Mouse (Mus musculus): Measurements from ENCODE around the gene Tkt. TPM values are rescaled to one million over a fixed set of nuclear protein-coding genes. Genes with fewer than 3 reads are reported as not detected.
A peak's percentile ranks its signal among the peaks of the same experiment; 100 is the strongest.

Gene Tkt
- total RNA-seq, 2 experiments from 2014 or later = 220 to 880 TPM

- ATAC-seq (replicated peaks; ENCODE audit: poor library complexity) = no peak
These were observed 3.8 kb downstream of the Tkt start for GRCm38 (mm10) chr14:30551981-30552380.

GRCm38 (mm10) chr14:30553185-30553584 lies 5.0 kb downstream of the Tkt start:
- peak; percentile 40 for ATAC-seq (replicated peaks; ENCODE audit: poor library complexity)

- ATAC-seq (replicated peaks; ENCODE audit: poor library complexity) = no peak
These were observed 8.5 kb downstream of the Tkt start for GRCm38 (mm10) chr14:30556651-30557050.

- no peak for ATAC-seq (replicated peaks; ENCODE audit: poor library complexity)
These were observed 9.6 kb downstream of the Tkt start for GRCm38 (mm10) chr14:30557730-30558129.

- no peak for ATAC-seq (replicated peaks; ENCODE audit: poor library complexity)
These were observed 11.2 kb downstream of the Tkt start for GRCm38 (mm10) chr14:30559321-30559850.

GRCm38 (mm10) chr14:30560803-30561389 lies 12.7 kb downstream of the Tkt start:
- ATAC-seq (replicated peaks; ENCODE audit: poor library complexity) = no peak

GRCm38 (mm10) chr14:30561470-30562187 lies 13.5 kb downstream of the Tkt start:
- ATAC-seq (replicated peaks; ENCODE audit: poor library complexity) = peak; percentile 90

- ATAC-seq (replicated peaks; ENCODE audit: poor library complexity) = no peak
These were observed 14.2 kb downstream of the Tkt start for GRCm38 (mm10) chr14:30562343-30562742.

GRCm38 (mm10) chr14:30564451-30564850 lies 16.3 kb downstream of the Tkt start:
- peak; percentile 47 for ATAC-seq (replicated peaks; ENCODE audit: poor library complexity)

- no peak for ATAC-seq (replicated peaks; ENCODE audit: poor library complexity)
These were observed 18.2 kb downstream of the Tkt start for GRCm38 (mm10) chr14:30566317-30566716.

GRCm38 (mm10) chr14:30568016-30568415 lies 19.9 kb downstream of the Tkt start:
- ATAC-seq (replicated peaks; ENCODE audit: poor library complexity) = no peak

GRCm38 (mm10) chr14:30570303-30570702 lies 22.1 kb downstream of the Tkt start:
- no peak for ATAC-seq (replicated peaks; ENCODE audit: poor library complexity)

- no peak for ATAC-seq (replicated peaks; ENCODE audit: poor library complexity)
These were observed 24.1 kb downstream of the Tkt start for GRCm38 (mm10) chr14:30572253-30572652.

GRCm38 (mm10) chr14:30573235-30573634 lies 25.1 kb downstream of the Tkt start:
- ATAC-seq (replicated peaks; ENCODE audit: poor library complexity) = no peak

GRCm38 (mm10) chr14:30573983-30574584 lies 25.9 kb downstream of the Tkt start:
- peak; percentile 72 for ATAC-seq (replicated peaks; ENCODE audit: poor library complexity)

- ATAC-seq (replicated peaks; ENCODE audit: poor library complexity) = no peak
These were observed 27.6 kb downstream of the Tkt start for GRCm38 (mm10) chr14:30575791-30576190.

GRCm38 (mm10) chr14:30576260-30576659 lies 28.1 kb downstream of the Tkt start:
- peak; percentile 23 for ATAC-seq (replicated peaks; ENCODE audit: poor library complexity)

- peak; percentile 72 for ATAC-seq (replicated peaks; ENCODE audit: poor library complexity)
These were observed 29.3 kb downstream of the Tkt start for GRCm38 (mm10) chr14:30577303-30578062.

GRCm38 (mm10) chr14:30579180-30579579 lies 31.0 kb downstream of the Tkt start:
- peak; percentile 61 for ATAC-seq (replicated peaks; ENCODE audit: poor library complexity)

GRCm38 (mm10) chr14:30579882-30580281 lies 31.7 kb downstream of the Tkt start:
- ATAC-seq (replicated peaks; ENCODE audit: poor library complexity) = 0 out of 2 replicates have a peak, but pooled peaks have one; percentile 24

GRCm38 (mm10) chr14:30581238-30581637 lies 33.1 kb downstream of the Tkt start:
- no peak for ATAC-seq (replicated peaks; ENCODE audit: poor library complexity)

Measured in megakaryocyte progenitor cell, adult 5-6 weeks (primary cell).